Mouse (Mus musculus) forebrain, embryonic 12.5 days (tissue): ENCODE data around the gene Agk. TPM values are rescaled to one million over a fixed set of nuclear protein-coding genes. Genes with fewer than 3 reads are reported as not detected.

Source experiments
- ATAC-seq: fragments of 200-750 bp; cut with Nextera tagmentation; 2 replicates; pipeline ENCODE4 v1.8.0; 2017; ENCODE audit warnings: moderate TSS enrichment; ENCODE audit not compliant: low FRiP score
- H3K27ac ChIP-seq: fragments of 300-500 bp; sonication (generic); 2 replicates; pipeline ENCODE4 v1.5.1; 2016; ENCODE audit warnings: mild to moderate bottlenecking
- H3K27me3 ChIP-seq: fragments of 300-500 bp; sonication (generic); 2 replicates; pipeline ENCODE4 v1.6.1; 2016; ENCODE audit warnings: mild to moderate bottlenecking
- H3K36me3 ChIP-seq: fragments of 300-500 bp; sonication (generic); replicated peaks from 2 replicates; pipeline ENCODE4 v1.6.1; 2016; ENCODE audit warnings: mild to moderate bottlenecking
- H3K4me1 ChIP-seq: fragments of 300-500 bp; sonication (generic); 2 replicates; pipeline ENCODE4 v1.6.1; 2016
- H3K4me2 ChIP-seq: fragments of 300-500 bp; sonication (generic); 2 replicates; pipeline ENCODE4 v1.6.1; 2016; ENCODE audit warnings: mild to moderate bottlenecking, moderate library complexity
- H3K4me3 ChIP-seq: fragments of 300-500 bp; sonication (generic); replicated peaks from 2 replicates; pipeline ENCODE4 v1.5.1; 2016; ENCODE audit warnings: mild to moderate bottlenecking
- H3K9ac ChIP-seq: fragments of 300-500 bp; sonication (generic); 2 replicates; pipeline ENCODE4 v1.6.1; 2016; ENCODE audit warnings: mild to moderate bottlenecking
- H3K9me3 ChIP-seq: fragments of 300-500 bp; sonication (generic); 2 replicates; pipeline ENCODE4 v1.6.1; 2016
- WGBS: fragments of 180-500 bp; shearing (Covaris S2); methylation state at CpG from one replicate; pipeline ENCODE4 v1.1.7; 2016; 5-methylcytosine and 5-hydroxymethylcytosine counted together
- polyA plus RNA-seq: library from polyadenylated mRNA; unstranded; fragments of >200 nt; fragmentation: Nextera tagmentation; extraction: Ambion mirVana; gene quantifications from 2 replicates; pipeline ENCODE4 v1.2.1, GENCODE M21; 2016

The Agk gene
- polyA plus RNA-seq, 1 experiment from 2014 or later, result 44.1 TPM

DNA sequence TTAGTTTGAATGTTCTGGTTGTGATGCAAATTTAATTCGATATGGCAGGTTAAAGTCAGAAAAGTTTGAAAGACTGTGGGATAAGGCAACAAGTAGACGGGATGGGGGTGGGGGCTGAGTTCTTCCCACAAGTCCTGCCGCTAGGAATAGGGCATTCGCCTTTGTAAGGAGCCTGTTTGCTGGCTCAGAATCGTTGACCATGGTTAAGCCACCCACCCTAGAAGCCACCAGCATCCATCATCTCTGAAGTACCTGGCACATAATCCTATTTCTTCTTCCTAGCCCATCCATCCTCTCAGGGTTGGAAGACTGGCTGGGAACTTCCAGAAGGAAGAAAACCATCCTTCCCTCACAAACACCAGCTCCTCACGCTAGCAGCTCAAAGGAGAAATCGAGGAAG lies 109.7 kb downstream of the Agk start:
- H3K9me3 ChIP-seq, result no peaks in the 10 kb centered on the region
- H3K4me3 ChIP-seq, result peak overlapping the region; percentile 88
- H3K4me2 ChIP-seq, result peak overlapping the region; percentile 82
- no peak for ATAC-seq
- peaks cover 32% of the 10 kb centered on the region for H3K4me1 ChIP-seq
- no peaks in the 10 kb centered on the region for H3K36me3 ChIP-seq
- H3K9ac ChIP-seq, result peak overlapping the region; percentile 86
- H3K27ac ChIP-seq, result peak overlapping the region; percentile 89; the same call in 1 of the 2 replicates
- WGBS, result 8% methylated on average over 7 of the region's 7 CpGs
- H3K27me3 ChIP-seq, result peaks cover 14% of the 10 kb centered on the region

GRCm38 (mm10) chr6:40435151-40436046 lies 110.4 kb downstream of the Agk start:
- Histone ChIP-seq H3K36me3 (no peaks in the 10 kb centered on the region), H3K4me3 (peak overlapping the region; percentile 88), H3K4me2 (peak overlapping the region; percentile 82), H3K9ac (peak overlapping the region; percentile 86), H3K27ac (peak overlapping the region; percentile 89), H3K9me3 (no peaks in the 10 kb centered on the region), H3K27me3 (peaks cover 16% of the 10 kb centered on the region), H3K4me1 (peaks cover 25% of the 10 kb centered on the region)
- ATAC-seq, result peak; percentile 81
- under 1% methylated on average over 57 of the region's 72 CpGs for WGBS

GRCm38 (mm10) chr6:40436047-40436483 lies 111.1 kb downstream of the Agk start, which contains the start of gene E330009J07Rik:
TSS of gene E330009J07Rik (minus strand) at chr6:40436135.
- Histone ChIP-seq H3K9ac (peak within 1 kb of the TSS; percentile 86), H3K27me3 (peaks cover 16% of the 10 kb centered on the region), H3K4me3 (peak within 1 kb of the TSS; percentile 88), H3K27ac (peak within 1 kb of the TSS; percentile 89), H3K4me1 (peaks cover 20% of the 10 kb centered on the region), H3K36me3 (no peaks in the 10 kb centered on the region), H3K4me2 (peak within 1 kb of the TSS; percentile 82), H3K9me3 (no peaks in the 10 kb centered on the region)
- WGBS, result under 1% methylated on average over 38 of the region's 38 CpGs
- ATAC-seq, result peak; percentile 94

DNA sequence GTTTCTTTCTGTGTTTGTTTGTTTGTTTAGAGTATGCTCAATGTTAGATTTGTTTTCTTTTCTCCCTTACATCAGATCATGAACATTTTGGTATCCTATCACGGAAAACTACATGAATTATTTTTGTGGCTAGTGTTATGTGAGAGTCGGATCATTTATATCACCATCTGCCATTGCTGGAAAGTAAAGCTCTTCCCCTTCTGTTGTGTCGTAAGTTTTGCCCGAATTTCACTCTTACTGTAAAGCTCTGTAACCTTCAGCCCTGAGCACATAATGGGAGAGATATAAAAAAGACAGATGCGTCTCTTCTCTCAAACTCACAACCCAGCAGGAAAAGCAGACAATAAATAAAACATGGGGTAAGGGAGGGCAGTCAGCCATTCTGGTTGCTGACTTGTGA lies 114.0 kb downstream of the Agk start, which contains the start of gene Wee2:
TSS of gene Wee2 (plus strand) at position 153 of the 400 bp plus-strand sequence.
- ATAC-seq, result no peak
- 80% methylated on average over 5 of the region's 5 CpGs for WGBS
- Histone ChIP-seq H3K9me3 (no peaks in the 10 kb centered on the region), H3K27ac (no peak within 1 kb of the TSS), H3K27me3 (peaks cover 24% of the 10 kb centered on the region), H3K4me1 (peaks cover 15% of the 10 kb centered on the region), H3K4me2 (no peak within 1 kb of the TSS), H3K36me3 (no peaks in the 10 kb centered on the region), H3K4me3 (no peak within 1 kb of the TSS), H3K9ac (no peak within 1 kb of the TSS)

DNA sequence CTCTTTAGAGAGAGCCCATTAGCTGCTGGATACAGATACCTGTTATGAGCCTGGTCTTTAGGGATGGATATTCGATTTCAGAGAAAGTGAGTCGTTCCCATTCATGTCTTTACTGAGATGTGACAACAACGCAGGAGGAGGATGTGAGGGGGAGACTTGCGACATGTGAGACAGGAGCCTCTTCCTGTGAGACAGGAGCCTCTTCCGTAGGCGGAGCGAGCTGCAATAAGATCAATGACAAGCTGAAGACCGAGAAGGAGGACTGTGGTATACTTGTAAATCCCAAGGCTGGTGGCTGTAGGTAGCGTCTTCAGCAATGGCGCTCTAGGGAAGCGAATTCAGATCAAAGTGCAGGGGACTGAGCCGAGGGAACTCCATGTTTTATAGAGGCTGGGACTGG lies 114.8 kb downstream of the Agk start:
- ATAC-seq, result no peak
- Histone ChIP-seq H3K27me3 (peaks cover 24% of the 10 kb centered on the region), H3K4me3 (no peak overlapping the region), H3K9ac (no peak overlapping the region), H3K36me3 (no peaks in the 10 kb centered on the region), H3K4me2 (no peak overlapping the region), H3K27ac (no peak overlapping the region), H3K9me3 (no peaks in the 10 kb centered on the region), H3K4me1 (peaks cover 7% of the 10 kb centered on the region)
- 52% methylated on average over 12 of the region's 12 CpGs for WGBS

- no peak for ATAC-seq
- peaks cover 24% of the 10 kb centered on the region for H3K27me3 ChIP-seq
These were observed 116.3 kb downstream of the Agk start for GRCm38 (mm10) chr6:40441276-40441675.

DNA sequence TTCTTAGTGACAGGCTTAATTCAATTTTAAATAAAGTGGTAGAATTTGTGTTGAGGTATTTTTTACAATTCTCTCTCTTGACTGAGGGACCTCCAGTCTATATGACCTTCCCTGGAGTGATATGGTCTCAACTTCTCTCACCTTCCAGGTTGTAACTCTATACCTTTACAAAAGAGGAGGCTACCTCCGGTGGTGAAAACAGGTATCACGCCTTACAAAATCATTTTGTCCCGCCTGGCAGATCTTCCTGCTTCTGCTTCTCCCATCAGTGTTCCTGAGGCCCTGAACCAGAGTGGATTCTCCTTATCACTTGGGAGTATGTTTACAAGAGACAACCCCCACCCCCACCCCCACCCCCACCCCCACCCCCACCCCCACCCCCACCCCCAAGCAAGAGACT lies 116.8 kb downstream of the Agk start:
- ATAC-seq, result no peak
- Histone ChIP-seq H3K4me3 (no peak overlapping the region), H3K9ac (no peak overlapping the region), H3K4me2 (no peak overlapping the region), H3K36me3 (no peaks in the 10 kb centered on the region), H3K4me1 (no peaks in the 10 kb centered on the region), H3K9me3 (no peaks in the 10 kb centered on the region), H3K27me3 (peaks cover 24% of the 10 kb centered on the region), H3K27ac (no peak overlapping the region)
- 42% methylated on average over 3 of the region's 3 CpGs for WGBS

More at GRCm38 (mm10) chr6:40441276-40441675, 116.3 kb downstream of the Agk start:
- Histone ChIP-seq H3K27ac (no peak overlapping the region), H3K36me3 (no peaks in the 10 kb centered on the region), H3K4me2 (no peak overlapping the region), H3K9ac (no peak overlapping the region), H3K4me1 (peaks cover 2% of the 10 kb centered on the region; the same call in 1 of the 2 replicates), H3K9me3 (no peaks in the 10 kb centered on the region), H3K4me3 (no peak overlapping the region)
- whole genome bisulfite sequencing, result 71% methylated on average over 3 of the region's 3 CpGs

- Histone ChIP-seq H3K9me3 (no peaks in the 10 kb centered on the region), H3K4me1 (no peaks in the 10 kb centered on the region), H3K27ac (no peak overlapping the region), H3K4me3 (no peak overlapping the region), H3K9ac (no peak overlapping the region), H3K36me3 (no peaks in the 10 kb centered on the region), H3K27me3 (peaks cover 14% of the 10 kb centered on the region), H3K4me2 (no peak overlapping the region)
- WGBS, result 41% methylated on average over 10 of the region's 10 CpGs
- ATAC-seq, result no peak
These were observed 118.4 kb downstream of the Agk start for GRCm38 (mm10) chr6:40443281-40443928.

Other genes with a start within 250 kb of the Agk start
- 25.8 and 28.4 TPM in 2 replicates for gene E330009J07Rik, start 111.0 kb downstream of the Agk start, polyA plus RNA-seq
- 0.19 and 0.24 TPM in 2 replicates for gene Wee2, start 113.9 kb downstream of the Agk start, polyA plus RNA-seq
- gene Ssbp1, start 146.2 kb downstream of the Agk start, polyA plus RNA-seq, result 199 TPM in 2 replicates
- not detected in 2 replicates for gene Tas2r137, start 166.1 kb downstream of the Agk start, polyA plus RNA-seq
- not detected in 2 replicates for gene Tas2r108, start 168.4 kb downstream of the Agk start, polyA plus RNA-seq
- gene Prss37, start 194.3 kb downstream of the Agk start, polyA plus RNA-seq, result not detected in 2 replicates
- 0.08 and 0.41 TPM in 2 replicates for gene Olfr461, start 229.9 kb downstream of the Agk start, polyA plus RNA-seq
- not detected in 2 replicates for gene Olfr460, start 244.3 kb downstream of the Agk start, polyA plus RNA-seq